Comparison of ENCODE assay signal across 7 mouse cellular contexts in the genomic region with DNA sequence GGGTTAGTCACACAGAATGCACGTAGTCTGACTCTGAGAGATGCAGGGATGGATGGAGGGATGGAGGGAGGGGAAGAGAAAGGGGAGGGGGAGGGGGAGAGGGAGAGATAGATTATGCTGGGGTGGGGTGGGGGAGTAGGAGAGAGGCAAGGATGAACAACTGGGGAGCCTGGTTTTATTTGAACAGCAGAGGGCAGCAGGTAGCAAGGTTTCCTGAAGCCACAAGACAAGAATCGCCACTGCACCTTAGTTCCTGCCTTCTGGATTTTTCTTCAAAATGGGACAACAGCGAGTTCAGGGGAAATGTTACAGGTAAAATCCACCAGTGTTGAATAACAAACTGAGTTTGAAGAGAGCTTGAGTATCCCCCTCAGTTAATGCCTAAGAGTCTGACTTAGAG. TPM values are rescaled to one million over a fixed set of nuclear protein-coding genes. Genes with fewer than 3 reads are reported as not detected.
DNase-seq lines count a peak whose midpoint lies in the region; TF ChIP-seq lines count a peak whose summit lies in the region.

No protein-coding gene starts in this region.

- no peak overlapping the region for H3K9ac ChIP-seq in ES-E14 (ENCODE audit: insufficient read depth, low read depth, low read length, poor library complexity, severe bottlenecking)

- H3K27ac ChIP-seq in ES-E14 (ENCODE audit: insufficient read depth, low read depth, low read length, poor library complexity, severe bottlenecking) = no peak overlapping the region

- no peaks in the 10 kb centered on the region for H3K36me3 ChIP-seq in ES-E14 (ENCODE audit: control insufficient read depth, insufficient read depth, low read length, poor library complexity, severe bottlenecking)

- no peak overlapping the region for H3K4me3 ChIP-seq in ES-E14 (ENCODE audit: insufficient read depth in 1 of 2, low read depth in 1 of 2, low read length in 2 of 2, poor library complexity in 1 of 2, severe bottlenecking in 1 of 2)

- in situ Hi-C loops in ES-E14 (cut with MboI; ENCODE audit: low sequenced_read_pairs in 2 of 2, unreplicated experiment in 2 of 2) = loop anchor here (10.0 kb wide), 2 partner anchors 105 to 115 kb away; no protein-coding TSS in a partner anchor

- peak; percentile 51 to 61 for DNase-seq in left cerebral cortex, adult 18-20 months (ENCODE audit: low spot score in 2 of 2)
- DNase-seq in left cerebral cortex, adult 8-10 months (ENCODE audit: low spot score in 2 of 2) = no peak
- DNase-seq in ES-E14 (ENCODE audit: low read depth, low spot score) = peak; percentile 65
- peak; percentile 40 to 60 for DNase-seq in adrenal gland, postnatal 36 days
- DNase-seq in forelimb bud, embryonic 11.5 days (ENCODE audit: low read depth, low spot score) = peak; percentile 45
- peak; percentile 71 to 72 for DNase-seq in left cerebral cortex, postnatal 14 days (ENCODE audit: low spot score in 2 of 2)
- DNase-seq in right cerebral cortex, postnatal 14 days = peak; percentile 50

- no peaks in the 10 kb centered on the region for H3K4me1 ChIP-seq in ES-E14 (ENCODE audit: control insufficient read depth in 2 of 2, insufficient read depth in 2 of 2, low read length in 2 of 2, poor library complexity in 1 of 2)

- intact Hi-C loops in left cerebral cortex, postnatal 14 days (cut with DNase I) = loop anchor here (1.0 kb wide), 1 partner anchor 115 kb away; no protein-coding TSS in a partner anchor

- no peaks in the 10 kb centered on the region for H3K9me3 ChIP-seq in ES-E14 (ENCODE audit: control insufficient read depth, insufficient read depth, low read depth, low read length)

TF ChIP-seq in ES-E14, 5 proteins besides CTCF, POLR2A, EP300 and RAD21:
- TF ChIP-seq ZC3H11A (IDR thresholded peaks at IDR 0.05; ENCODE audit: borderline replicate concordance, low read depth, low read length) = peak; percentile 29; the same call in 1 of the 2 replicates
- no peak for TF ChIP-seq MAFK (IDR thresholded peaks at IDR 0.05; ENCODE audit: insufficient read depth, low read depth, low read length)
- no peak for TF ChIP-seq HCFC1 (IDR thresholded peaks at IDR 0.05; ENCODE audit: borderline replicate concordance, insufficient read depth, low read length)

RNA-seq across cellular contexts. Expression of a gene that starts 32.5 kb away (rescaled TPM):
- 10 to 100 TPM; 14.9 to 15.8 TPM for total RNA-seq in left cerebral cortex, adult 18-20 months (2021)
- total RNA-seq in left cerebral cortex, adult 8-10 months (2022) = 10 to 100 TPM; 13.0 to 13.5 (median 13.2) TPM
- 58.1 and 81.2 TPM in 2 replicates for total RNA-seq in ES-E14 (2012; rRNA removed)
- 10 to 100 TPM; 42.3 to 50.8 TPM for total RNA-seq in adrenal gland, postnatal 36 days (2021)
- 10 to 100 TPM; 14.6 to 15.3 TPM for total RNA-seq in left cerebral cortex, postnatal 14 days (2021)

Comparison
In these comparisons a context has a peak if more than half of its experiments do, and no peak if none do; other contexts are left out.
1. DNase-seq: peak in left cerebral cortex, adult 18-20 months (2 of 2), ES-E14 (single experiment), adrenal gland, postnatal 36 days (2 of 2), forelimb bud, embryonic 11.5 days (single experiment), left cerebral cortex, postnatal 14 days (2 of 2) and right cerebral cortex, postnatal 14 days (single experiment); none in left cerebral cortex, adult 8-10 months (0 of 2).